Comparison of ENCODE assay signal across 15 mouse cellular contexts in the genomic region with DNA sequence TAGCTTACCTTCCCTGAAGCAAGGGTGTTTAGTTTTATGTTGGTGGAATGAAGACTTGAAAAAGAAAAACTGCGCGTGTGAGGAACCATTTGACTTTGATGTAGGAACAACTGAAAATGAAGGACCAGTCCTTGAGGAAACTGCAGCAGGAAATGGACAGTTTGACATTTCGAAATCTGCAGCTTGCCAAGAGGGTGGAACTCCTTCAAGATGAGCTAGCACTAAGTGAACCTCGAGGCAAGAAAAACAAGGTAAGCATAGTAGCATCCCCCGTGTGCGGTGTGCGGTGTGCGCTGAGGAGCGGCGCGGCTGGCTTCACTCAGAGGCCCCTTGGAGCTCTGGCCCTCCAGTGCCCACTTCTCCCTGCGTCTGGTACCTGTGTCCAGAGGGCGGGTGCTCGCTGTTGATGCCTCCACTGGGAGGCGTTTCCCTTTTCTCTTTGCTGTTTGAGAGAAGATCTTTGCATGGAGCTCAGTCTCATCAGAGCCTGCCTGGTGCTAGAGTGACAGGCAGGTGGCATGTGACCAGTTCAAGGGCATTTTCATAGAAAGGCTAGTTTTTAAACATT. TPM values are rescaled to one million over a fixed set of nuclear protein-coding genes. Genes with fewer than 3 reads are reported as not detected.
"Had no signal": no experiment of that assay in that cellular context is flagged by ENCODE, and none has a peak within 500 bp of the region (broad histone marks: within the 10 kb centered on the region; RNA-seq: fewer than 3 reads in every experiment).

No protein-coding gene starts in this region.

- H3K27me3 ChIP-seq: limb, embryonic 13.5 days; neural tube, embryonic 12.5 days had no signal

- H3K4me2 ChIP-seq: limb, embryonic 13.5 days; neural tube, embryonic 12.5 days had no signal

- H3K9me3 ChIP-seq: limb, embryonic 13.5 days; neural tube, embryonic 12.5 days had no signal

- DNase-seq: kidney, adult 8-10 months; kidney, postnatal 25 days; left cerebral cortex, postnatal 4 days; lung, adult 18-20 months; lung, postnatal 36 days; midbrain, embryonic 14.5 days; right cerebral cortex, postnatal 4 days; spleen, adult 18-20 months; thymus, adult 2 months; thymus, postnatal 36 days had no signal

- H3K4me3 ChIP-seq: limb, embryonic 13.5 days; myocyte; neural tube, embryonic 12.5 days had no signal

- H3K4me1 ChIP-seq: limb, embryonic 13.5 days had no signal

- H3K9ac ChIP-seq: limb, embryonic 13.5 days; liver, embryonic 14.5 days; neural tube, embryonic 12.5 days had no signal

- H3K27ac ChIP-seq: limb, embryonic 13.5 days; liver, embryonic 14.5 days; neural tube, embryonic 12.5 days had no signal

RNA-seq across cellular contexts. Expression of a gene that starts 52.2 kb away (rescaled TPM):
- total RNA-seq: neutrophil, adult 5-6 weeks had no signal
